Mouse (Mus musculus) stomach, embryonic 16.5 days (tissue): Measurements from ENCODE around the gene Rab5c. TPM values are rescaled to one million over a fixed set of nuclear protein-coding genes. Genes with fewer than 3 reads are reported as not detected.

Experiments used
- ATAC-seq: fragments of 200-750 bp; cut with Nextera tagmentation; 2 replicates; pipeline ENCODE4 v1.8.0; 2017; ENCODE audit warnings: moderate number of reproducible peaks, moderate TSS enrichment; ENCODE audit not compliant: insufficient read depth, low FRiP score
- H3K27ac ChIP-seq: fragments of 300-500 bp; sonication (generic); 2 replicates; pipeline ENCODE4 v1.5.1; 2014; ENCODE audit warnings: low read length
- H3K27me3 ChIP-seq: fragments of 300-500 bp; sonication (generic); 2 replicates; pipeline ENCODE4 v1.6.1; 2014; ENCODE audit warnings: low read length, control low read depth, mixed read lengths; ENCODE audit not compliant: control insufficient read depth, insufficient read depth
- H3K36me3 ChIP-seq: fragments of 300-500 bp; sonication (generic); 2 replicates; pipeline ENCODE4 v1.6.1; 2014; ENCODE audit warnings: low read length; ENCODE audit not compliant: control insufficient read depth, insufficient read depth
- H3K4me1 ChIP-seq: fragments of 300-500 bp; sonication (generic); 2 replicates; pipeline ENCODE4 v1.6.1; 2014; ENCODE audit warnings: low read length, control low read depth, mixed read lengths; ENCODE audit not compliant: control insufficient read depth, insufficient read depth
- H3K4me2 ChIP-seq: fragments of 300-500 bp; sonication (generic); 2 replicates; pipeline ENCODE4 v1.6.1; 2014; ENCODE audit warnings: low read depth, low read length, mixed read lengths
- H3K4me3 ChIP-seq: fragments of 300-500 bp; sonication (generic); replicated peaks from 2 replicates; pipeline ENCODE4 v1.5.1; 2014; ENCODE audit warnings: mild to moderate bottlenecking, low read length
- H3K9ac ChIP-seq: fragments of 300-500 bp; sonication (generic); 2 replicates; pipeline ENCODE4 v1.6.1; 2014; ENCODE audit warnings: low read length
- H3K9me3 ChIP-seq: fragments of 300-500 bp; sonication (generic); replicated peaks from 2 replicates; pipeline ENCODE4 v1.6.1; 2016; ENCODE audit warnings: low read length, control low read depth; ENCODE audit not compliant: control insufficient read depth
- WGBS: fragments of 180-500 bp; shearing (Covaris S2); extraction: QIAGEN DNeasy Blood & Tissue Kit; methylation state at CpG from one replicate; pipeline ENCODE4 v1.1.7; 2014; 5-methylcytosine and 5-hydroxymethylcytosine counted together
- polyA plus RNA-seq: library from polyadenylated mRNA; unstranded; fragments of >200 nt; fragmentation: Nextera tagmentation; extraction: Ambion mirVana; gene quantifications from 2 replicates; pipeline ENCODE4 v1.2.1, GENCODE M21; 2015

The Rab5c gene
- polyA plus RNA-seq, 1 experiment from 2014 or later, result 33.9 TPM

DNA sequence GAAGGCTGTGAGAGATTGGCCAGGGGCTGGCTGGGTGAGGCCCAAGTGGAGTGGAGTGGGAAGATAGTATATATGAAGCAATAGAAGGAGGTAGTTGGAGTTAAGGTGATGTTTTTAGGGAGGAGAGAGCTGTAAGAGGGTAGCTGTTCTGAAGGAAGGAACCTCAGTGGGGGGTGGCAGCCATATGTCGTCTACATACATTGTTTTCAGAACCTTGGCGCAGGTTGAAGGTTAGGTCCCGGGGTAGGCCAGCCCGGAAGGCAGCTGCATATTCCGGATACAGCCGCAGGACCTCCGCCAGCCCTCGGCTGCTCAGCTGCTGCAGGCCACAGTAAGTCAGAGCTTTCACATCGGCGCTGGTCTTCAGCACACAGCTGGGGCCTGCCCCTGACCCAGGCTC, 8.5 kb upstream of the Rab5c start:
- Histone ChIP-seq H3K4me3 (no peak overlapping the region), H3K9ac (no peak overlapping the region), H3K27ac (no peak overlapping the region), H3K4me1 (no peaks in the 10 kb centered on the region), H3K27me3 (peaks cover 7% of the 10 kb centered on the region), H3K9me3 (no peaks in the 10 kb centered on the region), H3K36me3 (no peaks in the 10 kb centered on the region), H3K4me2 (no peak overlapping the region)
- no peak for ATAC-seq
- WGBS, result 79% methylated on average over 10 of the region's 10 CpGs

- Histone ChIP-seq H3K4me3 (no peak overlapping the region), H3K36me3 (no peaks in the 10 kb centered on the region), H3K9me3 (no peaks in the 10 kb centered on the region), H3K27ac (no peak overlapping the region), H3K4me1 (no peaks in the 10 kb centered on the region), H3K4me2 (no peak overlapping the region), H3K27me3 (peaks cover 7% of the 10 kb centered on the region), H3K9ac (no peak overlapping the region)
- no peak for ATAC-seq
- 12% methylated on average over 6 of the region's 6 CpGs for WGBS
Measured at GRCm38 (mm10) chr11:100745085-100745484, 7.1 kb upstream of the Rab5c start.

- no peaks in the 10 kb centered on the region for H3K27me3 ChIP-seq
- no peak for ATAC-seq
- 70% methylated on average over 6 of the region's 6 CpGs for WGBS
- H3K4me3 ChIP-seq, result no peak overlapping the region
- no peaks in the 10 kb centered on the region for H3K9me3 ChIP-seq
- H3K36me3 ChIP-seq, result no peaks in the 10 kb centered on the region
- H3K4me1 ChIP-seq, result peaks cover 13% of the 10 kb centered on the region
- no peak overlapping the region for H3K9ac ChIP-seq
- H3K4me2 ChIP-seq, result no peak overlapping the region
- no peak overlapping the region for H3K27ac ChIP-seq
Measured at GRCm38 (mm10) chr11:100741348-100741747, 3.3 kb upstream of the Rab5c start.

DNA sequence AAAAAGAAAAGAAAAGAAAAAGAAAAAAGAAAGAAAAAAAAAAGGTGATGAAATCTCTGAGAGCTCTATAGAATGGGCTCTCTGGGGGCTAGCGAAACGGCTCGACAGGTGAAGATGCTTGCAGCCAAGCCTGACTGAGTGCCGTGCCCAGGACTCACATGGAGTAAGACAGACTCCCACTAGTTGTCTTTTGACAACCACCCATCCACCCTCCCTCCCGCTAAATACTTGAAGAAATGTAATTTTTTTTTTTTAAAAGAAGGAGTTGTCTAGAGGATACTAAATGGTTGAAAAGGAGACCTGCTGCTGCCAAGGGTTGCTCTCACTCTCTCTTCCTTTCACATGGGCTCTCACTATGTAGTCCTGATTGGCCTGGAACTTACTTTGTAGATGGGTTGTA, 734 bp upstream of the Rab5c start:
- no peak for ATAC-seq
- Histone ChIP-seq H3K4me2 (peak overlapping the region; percentile 79), H3K9me3 (no peaks in the 10 kb centered on the region), H3K9ac (peak overlapping the region; percentile 72; the same call in 1 of the 2 replicates), H3K27ac (no peak overlapping the region; the same call in 1 of the 2 replicates), H3K36me3 (no peaks in the 10 kb centered on the region), H3K4me1 (peaks cover 21% of the 10 kb centered on the region), H3K27me3 (no peaks in the 10 kb centered on the region), H3K4me3 (peak overlapping the region; percentile 92)
- WGBS, result 20% methylated on average over 5 of the region's 5 CpGs

DNA sequence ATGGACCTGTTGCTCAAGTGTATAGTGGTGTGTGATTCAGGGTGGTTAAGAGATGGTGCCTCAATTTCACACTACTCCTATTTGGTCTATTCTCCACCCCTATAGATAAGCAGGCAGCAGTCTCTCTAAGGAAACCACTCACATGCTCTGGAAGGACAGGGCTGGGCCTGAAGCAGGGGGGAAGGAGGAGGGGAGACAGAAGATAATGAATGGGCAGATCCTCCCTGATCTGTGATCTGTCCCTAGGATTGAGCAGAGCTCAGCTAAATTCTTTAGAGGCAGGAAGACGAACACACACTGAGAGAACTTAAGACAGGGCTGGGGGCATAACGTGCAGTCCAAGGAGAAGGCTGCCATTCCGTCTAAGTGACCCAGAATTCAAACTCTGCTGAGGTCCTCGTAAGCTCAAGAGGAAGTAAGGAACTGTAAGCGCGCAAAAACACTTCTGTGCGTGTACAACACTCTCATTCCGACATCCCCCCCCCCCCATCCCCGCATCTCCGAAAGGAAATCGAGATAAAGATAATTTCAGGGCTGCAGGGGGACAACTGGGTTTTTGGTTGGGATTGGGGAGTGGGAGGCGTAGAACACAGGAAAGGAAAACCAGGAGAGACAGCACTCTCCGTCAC, 796 bp downstream of the Rab5c start:
- ATAC-seq, result no peak

DNA sequence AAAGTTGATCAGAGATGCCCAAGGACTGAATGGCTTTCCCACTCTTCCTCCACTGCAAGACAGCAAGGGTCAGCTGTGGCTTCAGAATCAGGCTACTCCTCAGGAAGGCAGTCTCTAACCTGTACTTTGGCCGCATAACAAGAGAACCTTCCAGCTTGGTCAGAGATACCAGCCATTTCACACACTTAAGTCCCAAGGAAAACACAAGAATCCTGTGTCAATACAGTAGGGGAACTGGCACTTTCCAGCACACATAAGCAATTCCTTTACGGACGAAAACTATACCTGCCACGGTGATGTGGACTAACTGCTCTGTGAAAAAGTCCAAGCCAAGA, 1.3 kb downstream of the Rab5c start:
- Histone ChIP-seq H3K27ac (peak overlapping the region; percentile 77; the same call in 1 of the 2 replicates), H3K4me2 (peak overlapping the region; percentile 66), H3K36me3 (no peaks in the 10 kb centered on the region), H3K4me3 (peak overlapping the region; percentile 92), H3K27me3 (no peaks in the 10 kb centered on the region), H3K9me3 (no peaks in the 10 kb centered on the region), H3K9ac (peak overlapping the region; percentile 98), H3K4me1 (peaks cover 21% of the 10 kb centered on the region)
- 49% methylated on average over 4 of the region's 4 CpGs for WGBS
- no peak for ATAC-seq

More for the DNA sequence above, 796 bp downstream of the Rab5c start:
- H3K27me3 ChIP-seq, result no peaks in the 10 kb centered on the region
- H3K9me3 ChIP-seq, result no peaks in the 10 kb centered on the region
- H3K36me3 ChIP-seq, result no peaks in the 10 kb centered on the region
- under 1% methylated on average over 13 of the region's 13 CpGs for WGBS
- peak overlapping the region; percentile 66 for H3K4me2 ChIP-seq
- H3K27ac ChIP-seq, result peak overlapping the region; percentile 77
- peak overlapping the region; percentile 92 for H3K4me3 ChIP-seq
- peaks cover 21% of the 10 kb centered on the region for H3K4me1 ChIP-seq
- peak overlapping the region; percentile 98 for H3K9ac ChIP-seq

- Histone ChIP-seq H3K27me3 (no peaks in the 10 kb centered on the region), H3K27ac (no peak overlapping the region; the same call in 1 of the 2 replicates), H3K36me3 (no peaks in the 10 kb centered on the region), H3K9me3 (no peaks in the 10 kb centered on the region), H3K4me1 (peaks cover 21% of the 10 kb centered on the region), H3K4me2 (peak overlapping the region; percentile 66), H3K4me3 (peak overlapping the region; percentile 92), H3K9ac (peak overlapping the region; percentile 9; the same call in 1 of the 2 replicates)
- ATAC-seq, result no peak
- 69% methylated on average over 14 of the region's 14 CpGs for WGBS
Measured at GRCm38 (mm10) chr11:100735954-100736745, 1.9 kb downstream of the Rab5c start.

DNA sequence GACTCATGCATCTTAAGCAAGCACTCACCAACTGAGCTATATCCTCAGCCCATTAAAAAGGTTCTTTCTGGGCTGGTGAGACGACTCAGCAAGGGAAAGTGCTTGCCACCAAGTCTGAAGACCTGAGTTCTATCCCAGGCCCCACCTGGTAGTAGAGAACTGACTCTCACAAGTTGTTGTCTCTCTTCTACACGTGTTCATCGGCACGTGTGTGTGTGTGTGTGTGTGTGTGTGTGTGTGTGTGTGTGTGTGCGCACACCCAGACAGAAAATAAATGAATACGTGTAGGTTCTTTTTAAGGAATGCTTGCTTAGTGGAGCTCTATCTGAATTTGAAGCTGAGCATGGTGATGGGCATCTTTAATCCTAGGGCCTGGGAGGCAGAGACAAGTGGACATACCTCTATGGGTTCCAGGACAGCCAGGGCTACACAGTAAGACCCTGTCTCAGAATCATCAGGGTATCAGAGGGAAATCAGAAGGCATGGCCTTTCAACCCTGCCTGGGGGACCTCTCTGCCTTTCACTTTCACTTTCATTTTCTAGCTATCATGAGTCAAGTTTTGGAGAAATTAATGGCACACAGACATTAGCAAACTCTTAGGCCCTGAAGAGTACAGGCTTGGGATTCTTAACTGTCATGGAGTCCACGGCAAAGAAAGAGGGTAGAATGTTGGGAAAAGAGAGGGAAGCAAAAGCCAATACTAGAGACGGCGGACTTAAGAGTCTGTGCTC, 2.7 kb downstream of the Rab5c start:
- 0 out of 2 replicates have a peak overlapping the region, but pooled peaks have one; percentile 7 for H3K4me3 ChIP-seq
- no peaks in the 10 kb centered on the region for H3K9me3 ChIP-seq
- H3K36me3 ChIP-seq, result no peaks in the 10 kb centered on the region
- H3K27me3 ChIP-seq, result no peaks in the 10 kb centered on the region
- no peak overlapping the region for H3K9ac ChIP-seq
- 78% methylated on average over 9 of the region's 9 CpGs for WGBS
- H3K4me1 ChIP-seq, result peaks cover 21% of the 10 kb centered on the region
- H3K27ac ChIP-seq, result no peak overlapping the region
- ATAC-seq, result no peak
- H3K4me2 ChIP-seq, result peak overlapping the region; percentile 66
